Mouse (Mus musculus): Measurements from ENCODE around the gene Kif12. TPM values are rescaled to one million over a fixed set of nuclear protein-coding genes. Genes with fewer than 3 reads are reported as not detected.

The Kif12 gene
- total and polyA plus RNA-seq, 2 experiments from 2014 or later, result not detected

GRCm38 (mm10) chr4:63203874-63204273, 31.9 kb upstream of the Kif12 start:
- no peak overlapping the region for H3K4me2 ChIP-seq (ENCODE audit: low read depth, low read length)
- H3K36me3 ChIP-seq (replicated peaks; ENCODE audit: control insufficient read depth, insufficient read depth, low read length), result no peaks in the 10 kb centered on the region
- no peaks in the 10 kb centered on the region for H3K4me1 ChIP-seq (ENCODE audit: control insufficient read depth, insufficient read depth)
- H3K9me3 ChIP-seq (replicated peaks; ENCODE audit: control insufficient read depth, low read length), result no peaks in the 10 kb centered on the region
- DNase-seq (ENCODE audit: low spot score), result no peak
- no peak overlapping the region for H3K27ac ChIP-seq (ENCODE audit: low read depth)
- no peak for ATAC-seq (ENCODE audit: insufficient read depth, low read depth)
- H3K27me3 ChIP-seq (ENCODE audit: control insufficient read depth, insufficient read depth, low read length), result no peaks in the 10 kb centered on the region
- WGBS, result 88% methylated on average over 7 of the region's 7 CpGs
- H3K4me3 ChIP-seq (ENCODE audit: low read depth, low read length), result no peak overlapping the region
- no peak overlapping the region for H3K9ac ChIP-seq (replicated peaks; ENCODE audit: low read depth, low read length)
- TF ChIP-seq CTCF (IDR thresholded peaks at IDR 0.05; ENCODE audit: low read depth) (no peak), EP300 (IDR thresholded peaks at IDR 0.05; ENCODE audit: low read depth) (no peak)

- Histone ChIP-seq H3K4me3 (ENCODE audit: low read depth, low read length) (no peak overlapping the region), H3K4me2 (ENCODE audit: low read depth, low read length) (no peak overlapping the region), H3K27me3 (ENCODE audit: control insufficient read depth, insufficient read depth, low read length) (no peaks in the 10 kb centered on the region), H3K4me1 (ENCODE audit: control insufficient read depth, insufficient read depth) (no peaks in the 10 kb centered on the region), H3K9ac (replicated peaks; ENCODE audit: low read depth, low read length) (no peak overlapping the region), H3K36me3 (replicated peaks; ENCODE audit: control insufficient read depth, insufficient read depth, low read length) (no peaks in the 10 kb centered on the region), H3K27ac (ENCODE audit: low read depth) (no peak overlapping the region), H3K9me3 (replicated peaks; ENCODE audit: control insufficient read depth, low read length) (no peaks in the 10 kb centered on the region)
- TF ChIP-seq EP300 (IDR thresholded peaks at IDR 0.05; ENCODE audit: low read depth) (no peak), CTCF (IDR thresholded peaks at IDR 0.05; ENCODE audit: low read depth) (no peak)
- no peak for ATAC-seq (ENCODE audit: insufficient read depth, low read depth)
- no peak for DNase-seq (ENCODE audit: low spot score)
- 78% methylated on average over 5 of the region's 5 CpGs for WGBS
Measured at GRCm38 (mm10) chr4:63199366-63199765, 27.4 kb upstream of the Kif12 start.

GRCm38 (mm10) chr4:63194366-63194765, 22.4 kb upstream of the Kif12 start:
- Histone ChIP-seq H3K36me3 (replicated peaks; ENCODE audit: control insufficient read depth, insufficient read depth, low read length) (no peaks in the 10 kb centered on the region), H3K4me1 (ENCODE audit: control insufficient read depth, insufficient read depth) (no peaks in the 10 kb centered on the region), H3K4me2 (ENCODE audit: low read depth, low read length) (no peak overlapping the region), H3K4me3 (ENCODE audit: low read depth, low read length) (no peak overlapping the region), H3K27me3 (ENCODE audit: control insufficient read depth, insufficient read depth, low read length) (no peaks in the 10 kb centered on the region), H3K9ac (replicated peaks; ENCODE audit: low read depth, low read length) (no peak overlapping the region), H3K9me3 (replicated peaks; ENCODE audit: control insufficient read depth, low read length) (no peaks in the 10 kb centered on the region), H3K27ac (ENCODE audit: low read depth) (no peak overlapping the region)
- TF ChIP-seq CTCF (IDR thresholded peaks at IDR 0.05; ENCODE audit: low read depth), result no peak
- TF ChIP-seq EP300 (IDR thresholded peaks at IDR 0.05; ENCODE audit: low read depth), result no peak
- ATAC-seq (ENCODE audit: insufficient read depth, low read depth), result no peak
- WGBS, result 83% methylated on average over 2 of the region's 2 CpGs
- no peak for DNase-seq (ENCODE audit: low spot score)

GRCm38 (mm10) chr4:63191641-63192040, 19.7 kb upstream of the Kif12 start:
- H3K27me3 ChIP-seq (ENCODE audit: control insufficient read depth, insufficient read depth, low read length), result no peaks in the 10 kb centered on the region
- H3K27ac ChIP-seq (ENCODE audit: low read depth), result no peak overlapping the region
- ATAC-seq (ENCODE audit: insufficient read depth, low read depth), result no peak
- H3K4me3 ChIP-seq (ENCODE audit: low read depth, low read length), result no peak overlapping the region
- no peak overlapping the region for H3K4me2 ChIP-seq (ENCODE audit: low read depth, low read length)
- WGBS, result 50% methylated on average over 5 of the region's 5 CpGs
- H3K4me1 ChIP-seq (ENCODE audit: control insufficient read depth, insufficient read depth), result no peaks in the 10 kb centered on the region
- H3K36me3 ChIP-seq (replicated peaks; ENCODE audit: control insufficient read depth, insufficient read depth, low read length), result no peaks in the 10 kb centered on the region
- TF ChIP-seq CTCF (IDR thresholded peaks at IDR 0.05; ENCODE audit: low read depth) (no peak), EP300 (IDR thresholded peaks at IDR 0.05; ENCODE audit: low read depth) (no peak)
- no peak for DNase-seq (ENCODE audit: low spot score)
- H3K9me3 ChIP-seq (replicated peaks; ENCODE audit: control insufficient read depth, low read length), result no peaks in the 10 kb centered on the region
- H3K9ac ChIP-seq (replicated peaks; ENCODE audit: low read depth, low read length), result no peak overlapping the region

GRCm38 (mm10) chr4:63186281-63186870, 14.4 kb upstream of the Kif12 start:
- ATAC-seq (ENCODE audit: insufficient read depth, low read depth) (peak; percentile 39), DNase-seq (ENCODE audit: low spot score) (no peak)
- H3K27ac ChIP-seq (ENCODE audit: low read depth), result no peak overlapping the region
- H3K4me3 ChIP-seq (ENCODE audit: low read depth, low read length), result no peak overlapping the region
- no peaks in the 10 kb centered on the region for H3K4me1 ChIP-seq (ENCODE audit: control insufficient read depth, insufficient read depth)
- no peak for TF ChIP-seq CTCF (IDR thresholded peaks at IDR 0.05; ENCODE audit: low read depth)
- no peak for TF ChIP-seq EP300 (IDR thresholded peaks at IDR 0.05; ENCODE audit: low read depth)
- H3K4me2 ChIP-seq (ENCODE audit: low read depth, low read length), result peak overlapping the region; percentile 9; the same call in 1 of the 2 replicates
- H3K36me3 ChIP-seq (replicated peaks; ENCODE audit: control insufficient read depth, insufficient read depth, low read length), result no peaks in the 10 kb centered on the region
- H3K9me3 ChIP-seq (replicated peaks; ENCODE audit: control insufficient read depth, low read length), result no peaks in the 10 kb centered on the region
- H3K9ac ChIP-seq (replicated peaks; ENCODE audit: low read depth, low read length), result no peak overlapping the region
- H3K27me3 ChIP-seq (ENCODE audit: control insufficient read depth, insufficient read depth, low read length), result 0 out of 2 replicates have a peak, but pooled peaks cover 7% of the 10 kb centered on the region
- 35% methylated on average over 21 of the region's 21 CpGs for WGBS

- 13% methylated on average over 5 of the region's 5 CpGs for WGBS
- Histone ChIP-seq H3K4me2 (ENCODE audit: low read depth, low read length) (no peak overlapping the region), H3K4me3 (ENCODE audit: low read depth, low read length) (no peak overlapping the region), H3K27ac (ENCODE audit: low read depth) (no peak overlapping the region), H3K27me3 (ENCODE audit: control insufficient read depth, insufficient read depth, low read length) (0 out of 2 replicates have a peak, but pooled peaks cover 7% of the 10 kb centered on the region), H3K36me3 (replicated peaks; ENCODE audit: control insufficient read depth, insufficient read depth, low read length) (no peaks in the 10 kb centered on the region), H3K9ac (replicated peaks; ENCODE audit: low read depth, low read length) (no peak overlapping the region), H3K9me3 (replicated peaks; ENCODE audit: control insufficient read depth, low read length) (no peaks in the 10 kb centered on the region), H3K4me1 (ENCODE audit: control insufficient read depth, insufficient read depth) (no peaks in the 10 kb centered on the region)
- TF ChIP-seq CTCF (IDR thresholded peaks at IDR 0.05; ENCODE audit: low read depth), result peak; percentile 98
- TF ChIP-seq EP300 (IDR thresholded peaks at IDR 0.05; ENCODE audit: low read depth), result no peak
- ATAC-seq (ENCODE audit: insufficient read depth, low read depth) (peak; percentile 84), DNase-seq (ENCODE audit: low spot score) (peak; percentile 55)
Measured at GRCm38 (mm10) chr4:63181556-63181955, 9.6 kb upstream of the Kif12 start.
